Comparison of ENCODE assay signal across 9 mouse cellular contexts in genomic region chr10:78463769-78464167, GRCm38 (mm10). TPM values are rescaled to one million over a fixed set of nuclear protein-coding genes. Genes with fewer than 3 reads are reported as not detected.
DNase-seq lines count a peak whose midpoint lies in the region; ATAC-seq and TF ChIP-seq lines count a peak whose summit lies in the region.
"Had no signal": no experiment of that assay in that cellular context is flagged by ENCODE, and none has a peak within 500 bp of the region (broad histone marks: within the 10 kb centered on the region; RNA-seq: fewer than 3 reads in every experiment).

No protein-coding gene starts in this region.

- peak overlapping the region; percentile 59 for H3K9ac ChIP-seq in embryonic facial prominence, embryonic 12.5 days
- peak overlapping the region; percentile 66 for H3K9ac ChIP-seq in intestine, embryonic 15.5 days
- peak overlapping the region; percentile 85 for H3K9ac ChIP-seq in midbrain, postnatal 0 days (replicated peaks; ENCODE audit: low read length, poor library complexity, severe bottlenecking)

- H3K36me3 ChIP-seq in embryonic facial prominence, embryonic 12.5 days: no peaks in the 10 kb centered on the region
- H3K36me3 ChIP-seq in intestine, embryonic 15.5 days: no peaks in the 10 kb centered on the region
- no peaks in the 10 kb centered on the region for H3K36me3 ChIP-seq in midbrain, postnatal 0 days (ENCODE audit: insufficient read depth, low read length)

- H3K4me1 ChIP-seq in embryonic facial prominence, embryonic 12.5 days: peaks cover 25% of the 10 kb centered on the region
- peaks cover 13% of the 10 kb centered on the region for H3K4me1 ChIP-seq in intestine, embryonic 15.5 days (replicated peaks)
- H3K4me1 ChIP-seq in midbrain, postnatal 0 days (ENCODE audit: insufficient read depth, low read length): no peaks in the 10 kb centered on the region; the same call in 1 of the 2 replicates

- H3K4me2 ChIP-seq in embryonic facial prominence, embryonic 12.5 days (replicated peaks): peak overlapping the region; percentile 90
- peak overlapping the region; percentile 95 for H3K4me2 ChIP-seq in intestine, embryonic 15.5 days (replicated peaks)
- H3K4me2 ChIP-seq in midbrain, postnatal 0 days (ENCODE audit: low read depth, low read length, poor library complexity, severe bottlenecking): peak overlapping the region; percentile 84

- no peak for ATAC-seq in embryonic facial prominence, embryonic 12.5 days (ENCODE audit: insufficient number of reproducible peaks, insufficient read depth, low FRiP score, low TSS enrichment)
- 0 out of 2 replicates have a peak, but pooled peaks have one; percentile 0 for ATAC-seq in intestine, embryonic 15.5 days
- no peak for ATAC-seq in midbrain, postnatal 0 days (ENCODE audit: low FRiP score)

- TF ChIP-seq CTCF in layer of hippocampus, adult 2 months (conservative IDR thresholded peaks at IDR 0.05): no peak
- no peak for TF ChIP-seq CTCF in midbrain, postnatal 0 days (IDR thresholded peaks at IDR 0.05)

- H3K27me3 ChIP-seq in embryonic facial prominence, embryonic 12.5 days: 0 out of 2 replicates have a peak, but pooled peaks cover 3% of the 10 kb centered on the region
- H3K27me3 ChIP-seq in intestine, embryonic 15.5 days (replicated peaks): no peaks in the 10 kb centered on the region
- H3K27me3 ChIP-seq in midbrain, postnatal 0 days (ENCODE audit: insufficient read depth, low read length): no peaks in the 10 kb centered on the region

- WGBS in embryonic facial prominence, embryonic 12.5 days: 79% methylated on average over 3 of the region's 3 CpGs
- WGBS in intestine, embryonic 15.5 days: 73% methylated on average over 3 of the region's 3 CpGs
- WGBS in midbrain, postnatal 0 days: 82% methylated on average over 3 of the region's 3 CpGs

- no peak for DNase-seq in layer of hippocampus, adult 2 months (ENCODE audit: low spot score in 2 of 2)
- DNase-seq in layer of hippocampus, adult 8-10 months (ENCODE audit: low spot score in 2 of 2): no peak
- DNase-seq in midbrain, postnatal 0 days (ENCODE audit: low spot score): no peak
- no peak for DNase-seq in spleen, adult 18-20 months
- no peak for DNase-seq in cerebellum, postnatal 36 days
- no peak for DNase-seq in thymus, postnatal 25 days

- peak overlapping the region; percentile 98 for H3K4me3 ChIP-seq in layer of hippocampus, adult 2 months
- peak overlapping the region; percentile 59 for H3K4me3 ChIP-seq in embryonic facial prominence, embryonic 12.5 days
- peak overlapping the region; percentile 72 for H3K4me3 ChIP-seq in intestine, embryonic 15.5 days (replicated peaks)
- H3K4me3 ChIP-seq in midbrain, postnatal 0 days (ENCODE audit: low read depth, low read length): peak overlapping the region; percentile 84

- H3K27ac ChIP-seq in layer of hippocampus, adult 2 months: peak overlapping the region; percentile 96
- no peak overlapping the region for H3K27ac ChIP-seq in embryonic facial prominence, embryonic 12.5 days
- H3K27ac ChIP-seq in intestine, embryonic 15.5 days: peak overlapping the region; percentile 64
- no peak overlapping the region; the same call in 1 of the 2 replicates for H3K27ac ChIP-seq in midbrain, postnatal 0 days (ENCODE audit: low read depth, low read length)

- no peaks in the 10 kb centered on the region for H3K9me3 ChIP-seq in embryonic facial prominence, embryonic 12.5 days
- H3K9me3 ChIP-seq in intestine, embryonic 15.5 days: no peaks in the 10 kb centered on the region
- H3K9me3 ChIP-seq in midbrain, postnatal 0 days (ENCODE audit: low read length): no peaks in the 10 kb centered on the region

RNA-seq across cellular contexts. Expression of gene Pdxk, which starts 1.0 kb away (rescaled TPM):
- 10 to 100 TPM; 95.6 to 96.1 TPM for total RNA-seq in layer of hippocampus, adult 2 months (2021)
- total RNA-seq in layer of hippocampus, adult 8-10 months (2022): 100 to 1,000 TPM in 2 of 4 experiments, 10 to 100 TPM in 2; 94.9 to 110 (median 101) TPM
- polyA plus RNA-seq in embryonic facial prominence, embryonic 12.5 days (2016; fragmentation: Nextera tagmentation; extraction: Ambion mirVana): 12.1 and 13.3 TPM in 2 replicates
- 23.4 and 26.7 TPM in 2 replicates for polyA plus RNA-seq in intestine, embryonic 15.5 days (2015; fragmentation: Nextera tagmentation; extraction: Ambion mirVana)
- 73.9 and 74.7 TPM in 2 replicates for total RNA-seq in midbrain, postnatal 0 days (2014; rRNA removed)
- polyA plus RNA-seq in midbrain, postnatal 0 days (2015; fragmentation: Nextera tagmentation; extraction: Ambion mirVana): 52.6 and 59.3 TPM in 2 replicates

RNA-seq across cellular contexts. Expression of gene Cstb, which starts 38.3 kb away (rescaled TPM):
- total RNA-seq in layer of hippocampus, adult 2 months (2021): 10 to 100 TPM; 29.9 to 34.9 TPM
- total RNA-seq in layer of hippocampus, adult 8-10 months (2022): 10 to 100 TPM; 28.4 to 47.8 (median 36.8) TPM
- polyA plus RNA-seq in embryonic facial prominence, embryonic 12.5 days (2016; fragmentation: Nextera tagmentation; extraction: Ambion mirVana): 185 and 189 TPM in 2 replicates
- 270 and 290 TPM in 2 replicates for polyA plus RNA-seq in intestine, embryonic 15.5 days (2015; fragmentation: Nextera tagmentation; extraction: Ambion mirVana)
- total RNA-seq in midbrain, postnatal 0 days (2014; rRNA removed): 89.2 and 104 TPM in 2 replicates
- polyA plus RNA-seq in midbrain, postnatal 0 days (2015; fragmentation: Nextera tagmentation; extraction: Ambion mirVana): 126 and 131 TPM in 2 replicates

RNA-seq across cellular contexts. Expression of gene Rrp1, which starts 50.9 kb away (rescaled TPM):
- total RNA-seq in layer of hippocampus, adult 2 months (2021): 100 to 1,000 TPM; 352 to 358 TPM
- 100 to 1,000 TPM; 323 to 359 (median 334) TPM for total RNA-seq in layer of hippocampus, adult 8-10 months (2022)
- 323 and 336 TPM in 2 replicates for polyA plus RNA-seq in embryonic facial prominence, embryonic 12.5 days (2016; fragmentation: Nextera tagmentation; extraction: Ambion mirVana)
- 268 and 277 TPM in 2 replicates for polyA plus RNA-seq in intestine, embryonic 15.5 days (2015; fragmentation: Nextera tagmentation; extraction: Ambion mirVana)
- total RNA-seq in midbrain, postnatal 0 days (2014; rRNA removed): 219 and 237 TPM in 2 replicates
- polyA plus RNA-seq in midbrain, postnatal 0 days (2015; fragmentation: Nextera tagmentation; extraction: Ambion mirVana): 439 and 462 TPM in 2 replicates

RNA-seq across cellular contexts. Expression of gene Olfr1358, which starts 53.5 kb away (rescaled TPM):
- total RNA-seq in layer of hippocampus, adult 2 months (2021): not detected
- not detected for total RNA-seq in layer of hippocampus, adult 8-10 months (2022)
- polyA plus RNA-seq in embryonic facial prominence, embryonic 12.5 days (2016; fragmentation: Nextera tagmentation; extraction: Ambion mirVana): not detected in 2 replicates
- not detected in 2 replicates for polyA plus RNA-seq in intestine, embryonic 15.5 days (2015; fragmentation: Nextera tagmentation; extraction: Ambion mirVana)
- total RNA-seq in midbrain, postnatal 0 days (2014; rRNA removed): not detected in 2 replicates
- polyA plus RNA-seq in midbrain, postnatal 0 days (2015; fragmentation: Nextera tagmentation; extraction: Ambion mirVana): not detected in 2 replicates
- polyA plus RNA-seq: large intestine, adult 2 months had no signal

Comparison
In these comparisons a context has a peak if more than half of its experiments do, and no peak if none do; other contexts are left out.
1. H3K27ac ChIP-seq: peak in layer of hippocampus, adult 2 months (single experiment) and intestine, embryonic 15.5 days (single experiment); none in embryonic facial prominence, embryonic 12.5 days (single experiment) and midbrain, postnatal 0 days (single experiment).
2. Peak in every context shown above with its lines, with median percentiles within 50 percentile points of each other: H3K4me3 ChIP-seq, H3K4me2 ChIP-seq and H3K9ac ChIP-seq.